Mouse (Mus musculus) heart, adult 10 weeks (tissue): ENCODE results near the gene Dnlz. TPM values are rescaled to one million over a fixed set of nuclear protein-coding genes. Genes with fewer than 3 reads are reported as not detected.

Source experiments
- polyA plus RNA-seq: library from polyadenylated mRNA; stranded (reverse); fragments of 350-450 nt; fragmentation: Illumina TruSeq; extraction: RNeasy Lipid Tissue Mini Kit (QIAGEN cat#74804); gene quantifications from one replicate; pipeline ENCODE4 v1.2.3, GENCODE M21; 2014; ENCODE audit warnings: low read depth, low replicate concordance

The Dnlz gene
- polyA plus RNA-seq, result 18.7 TPM

DNA sequence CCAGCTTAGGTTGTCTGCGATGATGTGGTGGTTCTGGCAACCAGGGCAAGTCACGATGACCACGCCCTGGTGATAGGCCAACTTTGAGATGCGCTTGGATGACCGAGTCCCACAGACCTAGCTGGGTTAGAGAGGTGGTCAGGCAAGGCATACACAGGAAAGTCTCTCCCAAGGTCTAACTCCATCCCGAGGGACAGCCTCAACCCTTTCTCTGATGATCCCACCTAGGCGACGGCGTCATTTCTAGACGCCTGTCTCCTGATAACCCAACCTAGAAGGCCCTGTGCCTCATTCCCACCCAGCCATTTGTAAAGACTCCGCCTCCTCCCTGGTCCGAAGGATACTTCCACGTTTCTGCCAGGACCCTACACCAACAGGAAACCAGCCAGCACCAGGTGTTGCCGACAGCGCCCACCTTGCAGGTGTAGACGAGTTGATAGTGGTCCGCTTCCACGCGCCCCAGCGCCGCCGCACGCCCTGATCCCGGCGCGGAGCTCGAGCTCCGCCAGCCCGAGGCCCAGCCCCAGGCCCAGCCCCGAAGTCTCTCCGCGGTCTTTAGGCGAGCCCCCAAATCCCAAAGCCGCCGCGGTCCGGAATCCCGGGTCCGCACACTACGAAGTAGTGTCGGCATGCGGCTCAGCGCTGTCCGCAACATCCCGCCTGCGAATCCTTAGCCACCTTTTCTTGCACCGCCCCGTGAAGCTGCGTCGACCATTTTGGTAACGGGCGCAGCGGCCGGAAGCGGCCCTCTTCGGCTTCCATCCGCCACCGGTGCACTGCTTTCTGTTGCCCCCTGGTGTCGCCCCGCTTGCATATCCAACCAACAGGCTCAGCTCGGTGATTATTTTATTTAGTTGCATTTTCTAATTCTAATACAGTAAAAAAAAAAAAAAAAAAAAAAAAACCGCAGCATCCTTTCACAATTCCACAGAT lies at the start of gene Dnlz:
TSS of gene Dnlz (minus strand) at position 753 of the 933 bp plus-strand sequence.

DNA sequence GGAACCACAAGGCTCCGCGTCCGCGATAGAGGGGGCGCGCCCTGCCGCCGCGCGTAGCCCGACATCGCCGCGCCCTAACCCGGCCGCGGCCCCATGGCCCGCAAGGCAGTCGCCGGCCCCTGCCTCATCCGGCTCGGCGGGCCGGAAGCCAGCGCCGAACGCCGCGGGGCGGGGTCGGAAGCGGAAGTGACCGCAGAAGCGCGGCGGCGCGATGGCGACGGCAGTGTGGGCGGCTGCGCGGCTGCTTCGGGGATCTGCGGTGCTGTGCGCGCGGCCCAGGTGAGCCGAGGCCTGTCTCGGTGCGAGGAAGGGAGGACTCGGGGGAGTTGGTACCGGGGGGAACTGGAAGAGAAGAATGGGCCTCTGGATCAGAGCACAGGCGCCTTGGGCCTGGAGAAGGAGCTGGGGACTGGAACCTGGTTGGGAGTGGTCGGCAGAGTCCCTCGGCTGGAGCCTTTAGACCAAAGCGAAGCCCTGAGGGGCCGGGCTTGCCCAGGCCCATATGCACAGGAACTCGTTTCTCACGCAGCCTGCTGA lies 37.3 kb upstream of the Dnlz start, which contains the start of the genes Entr1 and Pmpca:
TSS of gene Entr1 (minus strand) at position 163 of the 537 bp plus-strand sequence.
TSS of gene Pmpca (plus strand) at position 186 of the 537 bp plus-strand sequence.

DNA sequence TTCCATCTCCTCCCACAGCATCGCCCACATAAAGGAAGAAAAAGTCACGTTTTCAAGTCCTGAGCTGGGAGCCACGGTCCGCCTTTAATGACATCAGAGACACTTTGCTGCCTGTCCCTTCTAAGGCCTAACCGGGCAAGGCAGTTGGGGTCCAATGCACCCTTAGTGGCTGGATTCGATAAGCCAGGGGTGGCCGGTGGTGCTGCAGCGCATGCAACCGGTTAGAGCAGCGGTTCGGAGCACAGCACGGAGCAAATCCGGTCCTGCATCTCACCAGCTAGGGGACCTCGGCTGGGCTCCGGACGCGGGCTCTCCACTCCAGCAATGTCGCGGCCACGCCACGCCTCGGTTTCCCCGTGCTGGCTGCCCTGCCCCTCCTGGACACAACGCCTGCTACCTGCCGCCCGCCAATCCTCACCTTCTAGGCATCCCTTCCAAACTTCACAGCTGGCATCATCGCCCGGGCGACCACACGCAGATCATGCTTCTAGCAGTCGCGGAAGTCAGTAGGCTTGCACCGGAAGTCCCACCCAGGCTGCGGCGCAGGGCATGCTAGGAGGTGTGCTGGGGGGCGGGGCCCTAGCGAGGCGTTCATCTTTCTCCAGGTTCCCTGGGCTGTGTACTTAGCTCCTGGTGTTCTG lies 28.3 kb upstream of the Dnlz start, which contains the start of gene Snapc4:
TSS of gene Snapc4 (minus strand) at position 523 of the 641 bp plus-strand sequence.

DNA sequence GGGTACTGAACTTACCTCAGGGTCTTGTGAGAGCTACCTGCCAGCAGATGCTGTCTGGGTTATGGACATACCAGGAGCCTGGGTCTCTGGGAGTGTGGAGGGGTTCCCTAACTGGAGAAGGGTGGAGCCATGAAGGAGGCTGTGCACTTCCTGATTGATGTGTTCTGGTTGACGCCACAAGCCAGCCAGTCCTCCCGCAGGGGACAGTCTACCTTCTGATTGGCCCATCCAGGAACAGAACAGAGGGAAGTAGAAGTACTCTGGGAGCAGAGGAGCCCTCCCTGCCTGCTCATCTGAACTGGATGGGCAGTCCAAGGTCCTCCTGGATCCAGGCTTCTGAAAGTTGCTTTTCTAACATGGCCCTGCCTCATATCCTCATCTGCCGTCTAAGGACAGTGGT lies 8.9 kb upstream of the Dnlz start, which contains the start of gene Card9:
TSS of gene Card9 (minus strand) at position 147 of the 400 bp plus-strand sequence.

DNA sequence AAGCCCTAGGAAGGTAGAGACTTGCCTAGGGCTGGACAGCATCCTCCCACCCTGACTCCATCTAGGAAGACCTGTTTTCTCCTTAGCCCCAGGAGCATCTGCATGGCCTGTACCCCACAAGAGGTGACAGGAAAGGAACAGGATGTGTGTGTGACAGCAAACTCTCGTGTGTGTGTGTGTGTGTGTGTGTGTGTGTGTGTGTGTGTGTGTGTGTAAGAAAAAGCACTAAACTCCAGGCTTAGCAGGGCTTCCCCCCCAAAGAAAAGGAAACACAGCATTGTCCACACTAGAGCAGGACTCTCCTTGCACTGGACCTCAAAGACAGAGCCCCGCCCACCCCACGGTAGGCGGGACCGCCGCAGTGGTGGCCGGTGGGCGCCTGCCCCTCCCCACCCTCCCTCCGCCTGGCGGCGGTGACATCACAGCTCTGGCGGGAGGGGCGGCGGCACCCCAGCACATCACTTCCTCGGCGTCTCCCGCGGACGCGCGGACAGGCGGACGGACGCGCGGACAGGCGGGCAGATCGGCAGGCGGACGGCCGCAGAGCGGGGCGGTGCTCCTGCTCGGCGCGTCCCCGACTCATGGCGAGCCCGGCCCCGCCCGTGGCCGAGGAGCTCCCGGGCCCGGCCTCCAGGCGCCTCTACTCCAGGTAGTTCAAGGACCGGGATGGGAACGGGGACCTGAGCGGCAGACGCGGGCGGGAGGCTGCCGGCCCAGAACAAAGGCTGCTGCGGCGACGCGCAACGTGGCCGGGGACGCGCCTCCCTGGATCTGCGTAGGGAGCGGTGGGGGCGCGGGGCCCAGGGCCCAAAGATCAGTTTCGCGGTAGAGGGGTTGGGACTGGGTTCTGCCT lies 36.6 kb downstream of the Dnlz start, which contains the start of gene Gpsm1:
TSS of gene Gpsm1 (plus strand) at position 444 of the 853 bp plus-strand sequence.

Other genes with a start within 250 kb of the Dnlz start
- gene Nacc2, start 228.9 kb downstream of the Dnlz start, polyA plus RNA-seq, result 15.2 TPM
- gene Lhx3, start 143.8 kb downstream of the Dnlz start, polyA plus RNA-seq, result not detected
- 16.5 TPM for gene Qsox2, start 114.6 kb downstream of the Dnlz start, polyA plus RNA-seq
- gene Ccdc187, start 57.6 kb downstream of the Dnlz start, polyA plus RNA-seq, result 0.08 TPM
- gene Gpsm1, start 36.6 kb downstream of the Dnlz start, polyA plus RNA-seq, result 260 TPM
- 2.3 TPM for gene Card9, start 8.8 kb upstream of the Dnlz start, polyA plus RNA-seq
- gene Snapc4, start 28.5 kb upstream of the Dnlz start, polyA plus RNA-seq, result 21.5 TPM
- 64.5 TPM for gene Entr1, start 37.2 kb upstream of the Dnlz start, polyA plus RNA-seq
- gene Pmpca, start 37.2 kb upstream of the Dnlz start, polyA plus RNA-seq, result 129 TPM
- 23.5 TPM for gene Inpp5e, start 57.1 kb upstream of the Dnlz start, polyA plus RNA-seq
- 31.7 TPM for gene Sec16a, start 93.1 kb upstream of the Dnlz start, polyA plus RNA-seq
- 14.7 TPM for gene Notch1, start 164.6 kb upstream of the Dnlz start, polyA plus RNA-seq
- gene Egfl7, start 227.9 kb upstream of the Dnlz start, polyA plus RNA-seq, result 260 TPM
- gene Gm20532, start 234.5 kb upstream of the Dnlz start, polyA plus RNA-seq, result not detected